Mouse (Mus musculus) embryo, embryonic 9.5 days (tissue): ENCODE results near the gene Nav2.

ENCODE experiments used
- DNase-seq: peaks from one replicate; pipeline ENCODE4 v3.0.0-alpha.2; 2017; ENCODE audit errors: extremely low spot score

Nav2 gene

DNA sequence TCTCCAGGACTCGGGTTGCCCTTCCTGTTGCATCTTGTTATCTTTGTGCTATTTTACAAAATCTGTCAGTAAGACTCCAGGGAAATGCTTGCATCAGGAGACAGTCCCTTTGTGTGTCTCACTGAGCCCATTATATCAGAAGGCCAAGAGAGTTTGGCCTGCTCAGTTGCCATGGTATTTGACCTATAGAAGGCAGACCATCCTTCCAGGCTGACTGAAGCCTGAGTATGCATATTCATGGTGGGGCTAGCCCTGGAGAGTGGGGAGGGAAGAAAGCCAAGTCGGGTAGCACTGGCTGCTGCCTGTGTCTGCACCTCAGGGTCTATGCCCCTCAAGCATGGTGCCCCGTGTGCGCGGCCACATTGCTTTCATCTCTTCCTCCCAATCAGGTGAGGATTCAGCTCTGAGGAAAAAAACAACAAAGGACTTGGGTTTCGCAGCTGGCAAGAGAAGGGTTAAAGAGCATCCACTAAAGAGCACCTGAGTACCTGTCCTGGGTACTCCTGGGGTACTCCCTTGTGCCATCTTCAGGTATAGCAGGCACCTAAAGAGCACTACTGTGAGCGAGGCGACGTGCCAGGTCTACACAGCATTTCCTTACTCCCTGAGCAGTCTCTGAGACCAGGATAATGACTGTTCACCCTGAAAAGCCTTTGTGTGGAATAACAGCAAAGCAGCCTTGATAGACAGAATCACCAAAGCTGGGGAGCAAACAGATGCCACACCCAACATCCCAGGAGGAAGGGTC is 144.5 kb downstream of the Nav2 start:
- no peak for DNase-seq

DNA sequence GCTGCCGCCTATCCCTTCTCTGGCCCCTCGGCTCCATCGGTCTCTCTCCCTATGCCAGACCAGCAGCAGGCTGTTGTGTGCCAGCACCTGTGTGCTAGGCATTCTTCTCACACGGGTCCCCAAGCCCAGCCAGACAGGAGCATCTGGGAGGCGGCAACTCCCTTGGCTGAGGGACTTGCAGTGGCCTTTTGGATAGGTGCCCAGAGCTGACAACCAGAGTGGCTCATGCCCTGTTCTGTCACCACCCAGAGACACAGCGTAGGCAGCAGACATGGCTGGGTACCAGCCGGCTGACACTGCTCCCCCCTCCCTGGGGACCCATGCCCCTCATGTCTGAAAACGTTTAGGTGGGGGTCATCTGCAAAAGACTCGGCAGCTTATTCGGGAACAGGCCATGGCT is 146.8 kb downstream of the Nav2 start:
- DNase-seq: no peak

DNA sequence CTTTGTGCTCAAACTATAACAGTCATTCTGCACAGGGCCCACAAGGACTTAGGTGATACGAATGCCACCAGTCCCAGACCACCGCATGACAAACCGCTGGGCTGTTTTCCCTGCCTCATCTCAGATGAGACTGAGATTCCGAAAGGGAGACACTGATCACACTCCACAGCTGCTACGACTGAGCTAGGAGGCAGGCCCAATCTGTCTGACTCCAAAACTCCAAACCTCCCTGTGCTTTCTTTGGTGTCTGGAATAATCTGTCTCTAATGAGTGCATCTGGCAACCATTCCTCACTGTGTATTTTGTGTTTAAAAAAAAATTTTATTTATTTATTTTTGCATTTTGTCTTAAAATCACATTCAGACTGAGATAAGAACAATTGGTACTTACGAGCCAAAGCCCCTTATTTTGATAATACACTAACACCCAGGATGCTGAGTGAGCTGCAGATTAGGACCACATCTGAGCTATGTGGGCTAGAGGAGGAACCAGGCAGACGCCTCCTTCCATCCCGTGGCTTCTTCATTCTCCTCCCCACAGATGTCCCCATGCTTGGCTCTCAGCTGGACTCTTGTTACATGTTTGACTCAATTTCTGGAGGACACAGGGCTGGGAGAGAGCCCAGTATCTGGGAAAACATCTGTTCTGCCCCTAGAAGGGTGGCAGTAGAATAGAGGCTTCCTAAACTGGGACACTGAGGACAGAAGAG is 149.9 kb downstream of the Nav2 start:
- DNase-seq: no peak

DNA sequence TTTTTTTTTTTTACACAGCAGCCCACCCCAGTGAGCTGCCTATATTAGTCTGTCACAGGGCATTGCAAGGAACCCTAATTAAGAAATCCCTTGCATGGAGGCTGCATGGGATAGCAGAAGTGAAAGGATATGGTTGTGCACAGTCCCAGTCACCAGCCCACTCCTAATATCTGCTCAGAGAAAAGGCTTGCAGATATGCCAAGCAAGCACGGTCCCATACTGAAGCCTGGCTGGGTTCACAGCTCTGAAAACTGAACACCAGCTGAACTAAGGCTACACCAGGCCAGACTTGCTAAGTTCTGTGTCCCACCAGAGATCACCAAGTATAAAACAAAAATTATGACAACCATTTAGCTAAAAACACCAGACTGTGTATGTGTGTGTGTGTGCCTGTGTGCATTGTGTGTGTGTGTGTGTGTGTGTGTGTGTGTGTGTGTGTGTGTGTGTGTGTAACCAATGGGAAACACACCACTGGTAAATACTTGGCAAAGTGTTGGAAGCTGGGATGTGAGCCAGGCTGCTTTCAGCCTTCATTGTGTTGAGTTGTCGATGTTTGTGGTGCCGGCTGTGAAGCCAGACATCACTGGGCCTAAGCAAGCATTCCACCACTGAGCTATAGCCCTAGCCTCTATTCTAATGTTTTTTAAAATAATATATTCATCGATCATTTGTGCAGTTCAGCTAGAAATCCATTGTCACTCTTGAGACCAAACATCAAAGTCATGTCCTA is 156.4 kb downstream of the Nav2 start:
- DNase-seq: no peak

- DNase-seq: peak; percentile 34
Measured at GRCm38 (mm10) chr7:49065621-49066475, 157.3 kb downstream of the Nav2 start.

GRCm38 (mm10) chr7:49066828-49067227 is 158.3 kb downstream of the Nav2 start:
- DNase-seq: no peak

DNA sequence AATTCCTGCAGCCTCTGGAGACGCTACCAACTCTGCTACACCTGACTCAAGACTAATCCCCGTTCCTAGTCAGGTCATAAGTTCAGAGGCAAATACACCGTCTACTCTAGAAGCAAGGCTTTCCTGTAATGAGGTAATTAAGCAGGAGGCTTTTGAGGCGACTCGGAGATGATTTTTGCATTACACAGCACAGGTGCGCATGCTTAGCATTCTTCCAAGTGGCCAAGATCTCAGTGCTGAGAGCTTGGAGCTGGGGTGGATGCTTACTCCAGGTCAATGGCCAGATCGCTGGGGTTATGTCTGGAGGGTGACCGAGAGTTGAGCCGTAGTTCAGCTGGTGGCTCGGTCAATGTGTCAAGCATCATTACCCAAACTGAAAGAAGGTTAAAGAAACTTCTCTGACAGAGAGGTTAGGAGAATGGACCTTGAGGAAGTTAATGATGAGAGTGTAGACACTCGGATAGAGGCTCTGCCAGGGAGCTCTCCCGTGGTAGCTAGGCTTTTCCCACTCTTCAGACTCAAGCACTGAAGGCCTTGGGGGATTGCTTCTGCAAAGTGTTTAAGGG is 161.0 kb downstream of the Nav2 start:
- DNase-seq: no peak

DNA sequence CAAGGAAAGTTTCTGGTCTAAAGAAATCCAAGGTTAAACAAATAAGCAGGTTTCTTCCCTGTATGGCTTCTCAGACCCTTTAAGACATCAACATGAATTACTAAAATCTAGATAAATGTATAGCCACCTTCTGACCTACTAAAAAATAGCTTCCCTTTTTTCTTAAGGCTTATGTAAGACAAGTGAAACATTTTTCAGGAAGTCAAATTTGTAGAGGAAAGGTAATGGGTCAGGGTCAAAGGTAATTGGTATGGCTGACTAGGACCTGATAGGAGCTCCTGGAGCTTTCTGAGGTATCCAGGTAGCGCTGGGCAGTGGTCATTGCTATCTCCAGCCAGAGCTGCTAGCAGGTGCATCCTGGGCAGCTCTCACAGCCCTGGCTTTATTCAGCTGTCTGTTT is 162.1 kb downstream of the Nav2 start:
- DNase-seq: no peak

DNA sequence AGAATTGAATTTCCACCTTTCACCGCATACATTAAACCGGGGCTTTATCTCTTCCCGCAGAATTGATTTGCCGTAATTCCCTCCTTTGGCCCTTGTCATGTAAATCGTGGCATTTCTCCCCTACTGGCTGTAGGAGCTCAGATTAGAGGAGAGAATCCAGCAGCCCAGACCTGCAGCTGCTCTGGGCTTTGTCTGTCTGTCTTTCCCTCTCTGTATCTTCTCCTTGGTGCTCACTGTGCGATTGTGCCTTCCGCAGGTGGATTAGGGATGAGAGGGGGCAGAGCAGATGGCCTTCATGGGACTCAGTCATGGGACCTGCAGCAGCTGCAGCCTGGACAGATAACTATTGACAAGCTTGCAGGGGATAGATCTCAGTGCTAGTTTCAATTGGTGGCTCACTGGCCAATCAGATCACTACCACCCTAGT is 162.6 kb downstream of the Nav2 start:
- DNase-seq: no peak

- no peak for DNase-seq
Measured at GRCm38 (mm10) chr7:49075333-49075934, 166.9 kb downstream of the Nav2 start.

- no peak for DNase-seq
Measured at GRCm38 (mm10) chr7:49076283-49076694, 167.8 kb downstream of the Nav2 start.

- no peak for DNase-seq
Measured at GRCm38 (mm10) chr7:49078930-49079329, 170.4 kb downstream of the Nav2 start.

DNA sequence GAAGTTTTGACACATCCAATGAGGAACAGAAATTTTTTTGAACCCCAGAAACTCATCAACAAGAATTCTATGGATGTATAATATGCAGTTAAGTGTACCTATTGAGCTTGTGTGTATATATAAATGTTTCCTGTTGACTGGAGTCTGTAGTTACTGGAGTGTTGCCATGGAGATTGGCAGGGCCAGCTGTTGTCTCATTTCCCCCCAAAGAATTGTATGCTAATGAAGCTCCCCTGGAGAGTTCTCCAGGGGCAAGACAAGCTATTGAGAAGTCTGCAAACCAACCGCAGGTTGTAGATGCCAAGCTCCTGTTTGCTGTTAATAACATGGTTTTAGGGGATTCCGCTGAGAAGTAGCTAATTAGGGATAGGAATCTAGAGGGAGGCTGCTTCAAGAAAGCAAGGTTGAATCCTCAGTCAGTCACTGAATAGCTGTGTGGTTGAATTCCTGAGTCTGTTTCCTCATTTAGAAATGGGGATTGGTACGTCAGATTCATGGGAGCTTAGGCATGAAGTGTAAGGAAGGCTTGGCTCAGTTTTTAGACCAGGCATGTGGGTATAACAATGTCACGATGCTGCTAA is 174.2 kb downstream of the Nav2 start:
- no peak for DNase-seq

DNA sequence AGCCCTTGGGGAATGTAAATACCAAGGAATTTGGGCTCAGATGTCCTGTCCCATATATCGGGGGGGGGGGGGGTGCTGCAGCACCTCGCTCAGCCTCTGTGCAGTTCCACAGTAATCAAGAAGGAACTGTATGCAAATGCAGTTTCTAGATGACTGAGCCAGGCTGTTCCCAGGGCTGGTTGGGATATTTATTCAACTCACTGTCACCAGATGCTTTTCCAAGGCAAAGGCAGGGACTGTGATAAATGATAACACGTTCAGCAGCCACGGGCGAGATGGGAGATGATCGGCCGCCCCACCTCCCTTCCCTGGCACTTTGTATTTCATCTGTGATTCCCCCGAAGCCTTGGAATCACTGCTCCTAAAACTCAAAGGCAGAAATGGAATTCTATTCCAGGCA is 176.3 kb downstream of the Nav2 start:
- no peak for DNase-seq

DNA sequence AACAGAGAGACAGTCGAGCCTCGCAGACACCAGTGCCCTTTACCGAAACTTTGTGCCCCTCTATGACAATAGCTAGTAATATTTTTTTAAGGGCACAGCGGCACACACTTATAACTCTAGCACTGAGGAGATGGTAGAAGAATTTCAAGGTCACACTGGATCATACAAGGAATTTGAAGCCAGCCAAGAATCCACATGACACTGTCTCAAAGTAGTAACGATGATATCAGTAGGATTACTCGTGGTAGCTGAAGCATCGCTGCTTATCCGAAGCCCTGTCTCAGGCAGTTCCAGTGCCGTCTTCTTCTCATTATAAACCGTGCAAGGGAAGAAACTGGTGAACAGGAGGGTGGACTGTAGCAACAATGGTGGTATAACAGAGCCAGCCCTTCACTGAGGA is 177.2 kb downstream of the Nav2 start:
- no peak for DNase-seq

DNA sequence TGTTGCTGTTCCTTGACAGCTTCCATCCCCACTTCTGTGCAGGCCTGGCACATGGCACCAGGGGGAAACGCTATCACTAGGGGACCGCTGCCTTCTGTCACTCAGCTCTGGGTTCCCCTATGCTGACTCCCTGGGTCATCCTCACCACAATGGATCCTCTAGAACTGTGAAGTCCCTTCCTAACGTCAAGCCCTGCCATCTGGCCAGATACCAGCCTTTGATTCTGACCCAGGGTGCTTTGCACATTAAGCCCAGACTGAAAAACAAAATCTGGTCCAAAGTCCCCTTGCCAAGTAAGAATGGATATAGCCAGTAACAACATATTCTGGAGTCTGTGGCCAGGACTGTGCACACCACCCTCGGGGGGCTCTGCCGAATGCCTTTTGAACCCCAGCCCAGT is 178.6 kb downstream of the Nav2 start:
- DNase-seq: no peak

- no peak for DNase-seq
Measured at GRCm38 (mm10) chr7:49088198-49088912, 179.8 kb downstream of the Nav2 start.

- no peak for DNase-seq
Measured at GRCm38 (mm10) chr7:49091371-49091770, 182.9 kb downstream of the Nav2 start.

DNA sequence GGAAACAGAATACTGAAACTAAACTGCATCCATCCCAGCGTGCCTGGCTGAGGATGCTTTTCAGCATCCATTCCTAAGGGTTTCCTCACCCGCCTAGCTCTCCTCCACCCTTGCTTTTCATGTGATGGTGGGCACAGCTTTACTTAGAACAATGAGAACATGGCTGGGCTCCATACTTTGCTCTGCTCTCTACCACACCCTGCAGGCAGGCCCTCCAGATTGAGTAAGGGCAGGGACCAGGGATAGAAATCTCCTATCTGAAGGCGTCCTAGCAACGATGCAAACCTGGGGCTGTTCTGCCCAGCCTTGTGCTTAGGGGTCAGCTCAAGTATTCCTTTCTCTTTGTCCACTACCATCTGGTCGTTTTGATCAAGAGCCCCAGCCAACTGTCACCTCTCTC is 183.4 kb downstream of the Nav2 start:
- no peak for DNase-seq

GRCm38 (mm10) chr7:49093596-49093995 is 185.1 kb downstream of the Nav2 start:
- DNase-seq: no peak
